Mouse (Mus musculus) heart, postnatal 4 days (tissue): Measurements from ENCODE around the gene Gabbr2. TPM values are rescaled to one million over a fixed set of nuclear protein-coding genes. Genes with fewer than 3 reads are reported as not detected.

Experiments
- DNase-seq: peaks from one replicate; pipeline ENCODE4 v3.0.0; 2021
- total RNA-seq, 2 experiments: library from RNA; stranded (reverse); gene quantifications; 2 replicates each; pipeline ENCODE4 v1.2.3; 2021

Gene Gabbr2
- total RNA-seq, 2 experiments from 2014 or later, result 0.19 TPM; not detected in 1

DNA sequence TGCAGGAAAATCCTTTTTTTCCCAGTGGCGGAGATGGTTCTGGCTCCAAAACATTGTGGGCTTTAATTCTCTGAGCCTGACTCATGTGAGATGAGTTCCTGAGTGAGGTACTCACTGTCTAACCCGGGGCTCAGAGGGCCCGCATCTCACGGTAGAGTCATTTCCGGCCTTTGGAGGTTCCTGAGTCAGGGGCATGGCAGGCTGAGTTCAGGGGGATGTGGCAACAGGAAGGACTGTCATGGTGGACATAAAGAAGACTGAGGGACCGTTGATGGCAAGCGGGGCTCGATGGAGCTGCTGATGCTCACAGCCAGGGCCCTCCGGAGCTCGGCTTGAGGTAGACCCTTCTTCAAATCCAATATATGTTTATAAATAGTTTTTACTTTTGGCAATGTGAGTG, 288.5 kb downstream of the Gabbr2 start:
- DNase-seq, result no peak

DNA sequence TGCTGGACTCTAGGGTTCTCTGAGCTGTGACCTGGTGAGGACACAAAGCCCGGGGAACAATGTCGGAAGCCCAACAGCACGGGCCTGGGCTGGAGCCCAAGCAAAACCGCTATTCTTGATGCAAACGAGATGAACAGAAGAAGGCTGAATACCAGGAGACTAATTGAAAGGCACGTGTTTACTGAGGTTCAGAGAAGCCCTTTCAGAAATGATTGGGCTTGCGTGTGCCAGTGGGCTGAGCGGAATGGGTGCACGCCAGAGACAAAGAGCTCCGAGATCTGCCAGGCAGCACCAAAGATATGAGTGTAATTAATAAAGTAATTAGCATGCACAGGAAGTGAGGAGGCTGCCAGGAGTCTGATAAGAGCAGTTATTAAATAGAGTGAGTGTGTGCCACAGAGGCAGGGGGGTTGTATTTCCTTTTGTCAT, 291.4 kb downstream of the Gabbr2 start:
- DNase-seq, result no peak

DNA sequence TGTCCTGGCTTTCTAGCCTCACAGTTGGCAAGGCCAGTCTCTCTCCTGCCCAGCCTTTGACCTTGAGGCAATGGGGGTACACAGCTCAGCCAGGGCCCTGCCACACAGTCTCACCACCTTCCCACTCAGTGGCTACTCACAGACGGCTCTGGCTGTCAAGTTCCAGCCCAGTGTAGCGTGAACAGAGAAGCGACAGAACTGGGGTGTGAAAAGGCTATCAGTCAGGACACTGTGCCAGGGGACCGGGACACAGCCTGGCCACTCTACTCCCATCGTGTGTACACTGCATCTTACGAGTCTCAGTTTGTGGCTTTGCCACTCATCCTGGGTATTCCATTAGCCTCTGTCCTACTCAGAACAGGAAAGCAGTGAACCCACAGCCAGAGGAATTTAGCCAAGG, 295.2 kb downstream of the Gabbr2 start:
- no peak for DNase-seq

DNA sequence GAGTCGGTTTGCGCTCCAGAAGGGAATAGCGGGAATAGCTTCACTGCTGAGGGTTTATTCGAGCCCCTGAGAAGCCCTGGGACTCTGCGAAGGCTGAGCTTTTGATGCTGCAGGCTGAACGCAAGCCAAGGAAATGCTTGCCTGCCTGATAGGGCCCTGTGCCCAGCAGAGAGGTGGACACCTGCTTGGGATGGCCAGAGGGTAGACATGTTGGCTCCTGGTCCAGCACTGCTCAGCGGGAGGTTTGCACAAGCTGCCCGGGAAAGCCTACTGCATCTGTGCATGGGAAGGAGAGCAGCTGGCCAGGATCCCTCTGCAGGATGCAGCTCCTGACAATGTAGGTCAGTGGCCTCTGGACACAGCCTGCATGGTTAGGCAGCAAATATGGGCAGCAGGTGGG, 301.1 kb downstream of the Gabbr2 start:
- no peak for DNase-seq

DNA sequence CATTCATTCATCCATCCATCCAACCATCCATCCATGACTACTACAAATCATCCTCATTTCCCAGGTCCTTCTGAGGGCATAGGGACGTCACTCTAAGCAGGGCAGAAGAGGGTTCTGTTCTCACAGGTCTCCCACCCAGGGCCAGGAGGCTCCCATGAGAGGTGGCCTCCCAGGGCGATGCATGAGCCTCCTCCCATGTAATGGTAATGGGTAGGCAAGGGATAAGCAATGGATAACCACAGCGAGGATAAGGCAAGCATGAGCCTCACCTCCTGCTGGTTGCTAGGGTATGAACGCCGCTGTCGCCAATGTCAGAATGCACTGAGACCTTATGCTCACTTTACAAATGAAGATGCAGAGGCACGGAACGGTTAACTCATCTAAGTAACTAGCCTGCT, 301.7 kb downstream of the Gabbr2 start:
- DNase-seq, result no peak

DNA sequence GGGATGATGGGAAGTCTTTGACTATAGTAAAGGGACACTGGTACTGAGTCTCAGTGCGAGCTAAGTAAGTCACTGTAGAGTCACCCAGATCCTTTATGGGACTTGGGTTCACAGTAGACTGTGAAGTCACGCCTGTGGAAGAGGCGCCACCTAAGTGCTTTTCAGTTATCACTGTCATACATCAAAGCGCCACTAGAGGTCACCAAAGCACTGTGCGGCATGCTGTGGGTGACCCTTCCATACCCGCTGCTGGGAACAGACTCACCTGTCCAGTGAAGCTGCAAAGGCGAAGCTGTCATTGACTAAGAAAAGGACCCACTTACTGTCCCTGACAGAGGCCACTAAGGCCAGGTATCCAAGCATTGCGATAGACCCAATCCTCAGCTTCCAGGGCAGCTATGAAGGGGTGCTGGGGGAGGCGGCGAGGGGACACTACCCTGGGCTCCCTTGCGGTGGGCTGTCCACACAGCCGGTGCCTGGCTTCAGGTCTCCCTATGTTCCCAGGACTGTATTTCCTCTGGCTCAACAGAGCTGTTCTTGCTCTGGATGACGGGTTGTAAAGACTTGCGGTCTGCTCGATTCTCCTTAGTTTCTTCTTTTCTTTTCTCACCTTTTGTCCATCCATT, 302.2 kb downstream of the Gabbr2 start:
- DNase-seq, result peak; percentile 83

DNA sequence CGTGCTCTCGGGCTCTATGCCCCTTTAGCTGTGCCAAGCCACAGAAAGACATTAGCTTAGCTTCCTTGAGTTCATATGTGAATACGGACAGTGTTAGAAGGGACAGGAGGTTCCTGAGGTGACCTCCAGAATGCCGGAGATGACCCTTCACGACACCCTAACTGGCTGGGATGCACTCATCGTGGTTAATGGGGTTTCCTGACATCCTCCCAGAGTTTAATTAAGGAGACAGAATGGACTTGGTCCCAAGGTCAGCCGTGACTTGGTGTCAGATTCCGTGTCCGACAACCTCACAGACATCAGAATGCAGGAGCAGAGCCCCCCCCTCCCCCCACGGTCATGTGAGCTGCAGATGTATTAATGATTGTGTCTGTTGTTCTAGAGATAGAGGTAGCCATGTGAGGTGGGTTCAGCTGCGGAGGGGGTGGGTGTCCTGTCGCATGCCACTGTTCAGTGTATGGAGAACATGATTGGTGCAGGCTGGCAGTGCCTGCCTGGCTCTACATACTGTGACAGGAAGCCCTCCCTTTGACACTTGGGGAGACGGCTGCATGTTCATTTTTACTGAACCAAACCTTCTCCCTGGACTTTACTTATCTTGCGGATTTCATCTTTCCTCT, 303.4 kb downstream of the Gabbr2 start:
- no peak for DNase-seq

DNA sequence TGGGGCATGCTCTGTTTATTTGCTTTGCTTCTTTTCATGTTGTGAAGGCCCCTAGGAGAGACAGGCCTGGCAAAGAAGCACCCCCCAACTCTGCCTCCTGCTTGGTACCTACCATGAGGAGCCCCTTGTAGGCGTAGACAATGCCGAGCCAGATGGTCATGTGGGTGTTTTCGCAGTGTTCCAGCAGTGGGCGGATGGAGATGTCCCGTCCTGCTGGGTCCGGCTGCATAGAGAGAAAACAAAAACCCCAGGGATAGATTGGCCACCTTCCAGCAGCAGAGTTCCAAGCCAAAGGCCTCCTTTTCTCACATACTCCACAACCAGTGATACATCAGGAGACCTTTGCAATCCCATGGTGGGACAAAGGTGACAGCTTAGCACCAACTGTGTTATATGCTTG, 307.5 kb downstream of the Gabbr2 start:
- peak; percentile 57 for DNase-seq

DNA sequence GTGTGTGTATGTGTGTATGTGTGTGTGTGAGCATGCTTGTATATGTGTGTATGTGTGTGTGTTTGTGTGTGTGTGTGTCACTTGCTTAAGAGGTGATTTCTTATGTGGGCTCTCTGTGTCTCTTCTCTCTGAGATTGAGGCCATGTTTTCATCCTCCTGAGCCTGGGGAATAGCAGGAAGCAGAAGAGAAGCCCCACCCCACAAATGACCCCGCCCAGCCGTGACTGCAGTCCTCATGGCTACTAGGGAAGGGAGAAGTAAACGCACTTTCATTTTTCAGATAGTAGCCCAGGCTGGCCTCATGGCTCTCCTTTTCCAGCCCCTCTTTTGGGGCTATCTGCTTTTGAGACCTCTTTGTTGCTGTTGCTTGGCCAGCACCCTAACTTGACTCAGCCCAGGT, 315.0 kb downstream of the Gabbr2 start:
- no peak for DNase-seq

DNA sequence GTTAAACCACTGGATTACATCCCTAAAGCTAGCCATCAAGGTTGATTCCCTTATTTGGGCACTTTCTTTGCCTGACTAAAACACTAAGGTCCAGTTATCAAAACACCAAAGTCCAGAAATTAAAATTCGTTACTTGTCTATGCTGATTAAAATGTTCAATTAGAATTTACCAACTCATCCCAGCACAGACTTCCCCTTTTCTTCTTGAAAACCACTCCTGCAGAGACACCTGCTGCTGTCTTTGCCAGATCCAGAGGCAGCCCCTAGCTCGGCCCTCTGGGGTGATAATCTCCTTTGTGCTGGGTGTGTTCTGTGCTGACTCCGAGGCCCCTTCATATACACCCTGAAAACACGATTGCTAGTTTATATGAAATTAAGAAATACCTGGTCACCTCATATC, 315.7 kb downstream of the Gabbr2 start:
- no peak for DNase-seq

DNA sequence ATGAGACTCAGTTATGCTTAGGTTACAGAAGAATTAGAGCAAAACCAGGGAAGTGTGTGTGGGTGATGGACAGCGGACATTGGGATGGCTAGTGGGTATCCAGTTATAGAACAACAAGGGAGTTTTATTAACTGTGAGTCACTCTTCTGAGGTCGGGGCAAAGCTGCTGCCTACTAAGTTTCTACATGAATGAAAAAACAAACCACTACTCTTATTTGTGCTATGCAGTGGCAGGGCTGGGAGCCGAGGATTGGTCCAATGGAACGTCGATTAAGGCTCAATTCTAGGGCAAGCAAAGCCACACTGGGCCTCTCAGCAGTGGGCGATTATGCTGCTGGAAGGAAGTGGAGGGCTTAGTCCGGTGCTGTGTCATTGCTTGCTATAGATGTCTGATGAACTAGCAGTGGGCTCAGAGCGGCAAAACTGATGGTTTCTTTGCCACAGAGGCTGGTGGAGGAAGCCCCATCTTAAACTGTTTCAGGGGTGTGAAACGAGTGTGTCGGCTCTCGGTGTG, 316.3 kb downstream of the Gabbr2 start:
- no peak for DNase-seq

DNA sequence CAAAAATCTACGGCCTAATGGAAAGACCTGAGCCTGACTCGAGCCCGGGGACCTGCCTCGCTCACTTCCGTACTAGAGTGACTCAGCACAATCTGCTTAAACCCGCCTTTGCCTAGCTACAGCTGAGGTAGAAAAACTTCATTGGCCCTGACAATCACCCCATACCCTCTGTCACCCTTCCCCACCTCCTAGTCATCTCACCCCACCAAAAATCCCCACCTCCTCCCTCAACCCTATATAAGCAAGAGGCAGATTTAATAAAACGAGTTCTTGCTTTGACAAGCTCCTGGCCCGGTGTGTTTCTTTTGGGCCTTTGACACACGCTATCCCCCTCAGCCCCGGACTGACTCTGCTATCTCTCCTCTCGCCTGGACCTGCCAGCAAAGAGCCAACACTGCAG, 323.1 kb downstream of the Gabbr2 start:
- DNase-seq, result no peak

DNA sequence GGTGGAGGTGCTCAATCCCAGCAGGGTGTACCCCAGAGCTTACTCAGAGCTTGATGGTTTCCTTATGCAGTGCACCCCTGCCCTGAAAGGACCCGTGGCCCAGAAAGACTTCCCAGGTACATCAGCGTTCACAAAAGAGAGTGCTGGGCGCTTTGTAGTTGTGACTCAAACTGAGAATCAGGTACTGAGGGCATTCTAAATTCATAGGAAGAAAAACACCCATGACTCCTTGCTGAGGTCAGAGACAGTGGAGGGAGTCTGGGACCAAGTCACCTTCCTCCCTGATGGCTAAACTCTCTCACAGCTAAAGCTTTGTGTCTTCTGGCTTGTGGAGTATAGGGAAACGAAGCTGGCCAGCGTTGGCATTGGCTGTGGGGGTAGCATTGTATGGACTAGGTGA, 325.3 kb downstream of the Gabbr2 start:
- no peak for DNase-seq

DNA sequence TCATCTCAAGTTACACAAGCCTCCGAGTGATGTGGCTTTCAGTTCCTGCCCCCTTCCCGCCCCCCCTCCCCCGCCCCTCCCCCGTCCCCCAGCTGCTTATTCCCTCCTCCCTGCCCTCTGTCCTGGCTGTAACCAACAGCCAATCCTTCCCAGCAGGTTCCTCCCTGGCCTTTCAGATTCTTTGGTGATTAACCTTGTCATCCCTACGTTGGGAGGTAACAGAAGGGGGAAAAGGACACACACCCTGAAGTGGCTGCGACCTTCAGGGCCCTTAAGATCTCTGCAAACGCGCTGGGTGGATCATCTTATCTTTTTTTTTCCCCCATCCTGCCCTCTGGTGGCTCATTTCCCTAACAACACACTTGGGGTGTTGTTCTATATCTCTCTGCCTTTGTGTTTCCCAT, 326.3 kb downstream of the Gabbr2 start:
- DNase-seq, result peak; percentile 42

DNA sequence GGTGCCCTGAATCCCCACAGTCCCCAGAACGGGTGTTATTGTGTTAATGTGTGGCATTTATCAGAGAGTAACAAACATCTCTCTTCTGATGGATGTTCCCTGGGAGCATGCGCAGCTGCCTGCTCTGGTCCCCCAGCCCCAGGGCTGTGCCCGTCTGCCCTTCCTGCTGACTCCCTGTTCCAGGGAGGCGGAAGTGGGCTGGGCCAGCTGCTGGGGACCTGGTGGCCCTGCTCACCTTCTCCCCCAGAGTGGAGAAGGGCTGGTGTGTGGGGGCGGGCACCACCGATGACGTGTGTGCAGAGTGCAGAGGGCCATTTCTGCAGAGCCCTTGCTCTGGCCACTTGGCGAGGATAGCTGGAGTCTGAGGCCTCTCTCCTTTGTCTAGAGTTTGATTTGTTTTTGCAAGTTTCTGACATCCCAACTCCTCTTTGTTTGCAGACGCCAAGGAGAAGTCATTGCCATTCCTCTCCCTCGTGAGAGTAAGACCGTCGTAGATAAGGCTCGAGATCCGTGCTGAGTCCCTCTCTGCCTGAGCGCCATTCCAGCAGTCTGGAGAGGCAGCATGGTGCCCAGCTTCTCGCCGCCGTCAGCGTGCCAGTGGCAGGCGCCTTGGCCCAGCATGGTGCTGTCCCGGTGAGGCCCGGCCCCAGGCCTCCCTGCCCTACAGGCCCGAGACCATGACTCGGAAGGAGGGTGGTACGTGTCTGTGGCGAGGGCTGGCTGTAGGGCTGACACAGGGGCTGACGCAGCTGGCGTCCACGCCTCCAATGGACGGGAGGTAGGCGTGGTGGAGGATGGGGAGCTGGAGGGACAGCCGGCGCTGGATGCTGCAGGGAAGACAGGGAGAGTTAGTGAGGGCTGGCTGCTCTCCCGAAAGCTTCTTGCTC, 327.3 kb downstream of the Gabbr2 start:
- DNase-seq, result peak; percentile 77

DNA sequence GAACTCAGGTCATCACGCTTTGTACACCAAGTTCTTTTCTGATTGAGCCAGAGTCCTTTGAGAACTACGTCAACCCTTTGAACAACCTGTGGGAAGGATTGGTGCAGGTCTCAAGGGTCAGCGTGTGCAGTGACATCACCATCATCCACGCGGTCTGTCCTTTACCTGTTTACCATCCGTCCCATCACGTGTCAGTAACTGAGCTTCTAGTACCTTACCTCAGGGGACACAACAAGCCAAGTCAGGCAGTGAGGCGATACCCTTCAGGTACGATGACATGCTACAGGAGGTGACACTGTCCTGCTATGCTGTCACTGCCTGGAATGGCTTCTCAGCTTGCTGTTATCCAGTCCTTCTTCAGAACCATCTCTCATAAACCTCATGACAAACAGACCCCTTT, 330.2 kb downstream of the Gabbr2 start:
- DNase-seq, result no peak

DNA sequence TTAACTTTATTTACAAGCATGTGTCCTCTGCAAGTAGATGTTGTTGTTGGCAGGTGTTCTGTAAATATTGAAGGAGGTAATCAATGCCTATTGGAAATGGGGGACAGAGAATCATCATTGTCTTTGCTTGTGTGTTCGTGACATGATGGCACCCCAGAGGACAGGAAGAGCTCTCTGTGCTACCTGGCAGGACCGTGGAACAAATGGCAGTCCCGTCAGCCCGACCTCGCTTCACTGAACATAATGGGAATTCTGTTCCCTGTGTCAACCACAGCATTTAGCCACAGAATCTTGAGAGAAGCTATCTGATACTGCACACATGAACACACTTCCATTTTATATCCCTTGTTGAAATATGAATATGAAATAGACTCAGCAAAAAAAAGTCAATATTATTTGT, 332.7 kb downstream of the Gabbr2 start:
- no peak for DNase-seq

DNA sequence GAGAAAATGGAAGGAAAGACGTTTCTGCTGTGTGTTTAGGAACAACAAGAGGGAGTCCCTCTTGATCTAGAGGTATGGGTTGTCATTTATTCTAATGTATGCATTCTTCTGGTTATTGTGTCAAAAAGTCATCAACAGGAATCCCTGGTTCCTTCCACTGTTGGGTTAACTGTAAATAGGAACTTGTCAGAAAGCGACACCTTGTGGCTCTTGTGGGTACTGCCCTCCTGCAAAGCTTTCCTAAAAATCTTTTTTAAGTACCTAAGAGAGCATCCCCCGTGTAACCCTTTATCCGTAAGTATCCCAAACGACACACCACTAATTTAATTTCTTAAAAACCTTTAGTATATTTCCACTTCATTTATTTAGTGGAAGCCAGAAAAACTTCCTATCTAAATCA, 334.6 kb downstream of the Gabbr2 start:
- DNase-seq, result peak; percentile 84

DNA sequence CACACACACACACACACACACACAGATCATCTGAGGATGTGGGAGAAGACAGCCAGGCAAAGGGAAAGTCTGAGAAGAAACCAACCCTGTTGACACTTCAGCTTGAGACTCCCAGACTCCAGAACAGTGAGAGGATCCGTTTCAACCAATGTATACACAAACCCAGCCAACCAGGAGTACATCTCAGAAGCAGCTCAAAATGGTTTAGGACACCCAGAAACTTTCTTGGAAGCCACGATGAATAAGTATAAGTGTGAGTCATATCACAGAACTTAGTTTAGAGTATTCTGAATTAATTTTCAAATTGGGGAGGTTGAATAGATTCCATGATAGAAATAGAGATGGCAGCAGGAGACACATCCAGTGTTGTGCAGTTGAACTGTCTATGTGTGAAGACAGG, 335.7 kb downstream of the Gabbr2 start:
- DNase-seq, result no peak

DNA sequence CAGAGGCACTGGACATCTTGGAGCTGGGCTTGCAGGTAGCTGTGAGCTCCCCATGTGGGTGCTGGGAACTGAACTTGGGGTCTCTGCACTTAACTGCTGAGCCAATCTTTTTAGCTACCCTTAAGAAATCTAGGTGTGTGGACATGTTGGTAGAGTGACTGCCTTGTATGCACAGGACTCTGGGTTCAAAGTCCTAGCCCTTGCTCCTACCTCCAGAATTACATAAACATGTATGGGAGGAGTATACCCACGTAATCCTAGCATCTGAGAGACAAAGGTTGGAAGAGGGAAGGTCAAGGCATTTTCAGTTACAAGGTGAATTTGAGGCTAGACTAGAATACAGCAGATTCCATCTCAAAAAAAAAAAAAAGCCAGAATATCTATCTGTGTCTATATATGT, 336.4 kb downstream of the Gabbr2 start:
- DNase-seq, result no peak

DNA sequence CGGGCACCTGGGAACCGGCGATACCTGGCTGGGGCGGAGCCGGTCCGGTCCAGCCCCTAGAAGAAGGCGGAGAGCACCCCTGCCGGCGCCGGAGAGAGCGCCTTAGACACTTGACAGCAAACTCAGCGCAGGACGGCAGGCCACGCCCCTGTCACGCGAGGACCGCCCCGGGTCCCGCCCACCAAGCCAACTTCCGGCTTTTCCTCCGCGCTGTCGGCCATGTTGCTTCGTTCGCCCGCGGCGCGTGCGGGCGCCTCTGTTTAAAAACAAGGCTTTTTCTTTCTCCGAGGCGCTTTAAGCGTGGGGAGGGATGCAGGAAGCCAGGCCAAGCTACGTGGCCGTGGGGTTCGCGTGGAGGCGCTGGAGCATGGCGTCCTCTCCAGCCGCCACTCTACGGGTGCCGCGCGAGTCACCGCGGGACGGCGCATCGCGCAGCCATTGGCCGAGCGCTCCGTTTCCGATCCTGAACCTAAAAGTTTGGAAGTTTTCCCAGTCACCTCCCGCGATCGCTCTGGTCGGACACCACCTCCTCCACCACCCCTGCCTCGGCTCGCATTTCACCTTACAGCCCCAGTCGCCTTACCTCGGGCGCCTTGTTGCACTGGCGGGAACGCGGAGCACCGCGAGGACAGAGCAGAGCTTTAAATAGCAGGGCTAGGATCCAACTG, 341.5 kb downstream of the Gabbr2 start, which contains the start of gene Tbc1d2:
TSS of gene Tbc1d2 (minus strand) at position 124 of the 668 bp plus-strand sequence.
- peak; percentile 96 for DNase-seq

DNA sequence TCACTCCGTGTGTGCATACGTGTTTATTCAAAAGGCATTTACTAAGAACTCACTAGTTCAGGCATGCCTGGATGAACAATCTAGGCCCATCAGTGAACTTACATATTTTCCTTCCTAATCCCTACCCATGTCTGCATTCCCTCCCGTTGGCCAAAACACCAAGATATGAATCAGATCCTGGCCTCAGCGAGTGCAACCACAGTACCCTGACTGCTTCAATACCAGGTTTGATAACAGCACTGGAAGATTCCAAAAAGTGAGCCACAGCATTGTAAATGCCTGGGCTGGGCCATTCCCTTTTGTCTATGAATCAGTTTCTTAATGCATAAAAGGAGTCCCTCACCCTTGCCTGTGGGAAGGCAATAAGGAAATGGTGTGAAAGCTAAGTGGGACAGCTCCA, 342.5 kb downstream of the Gabbr2 start:
- DNase-seq, result no peak

DNA sequence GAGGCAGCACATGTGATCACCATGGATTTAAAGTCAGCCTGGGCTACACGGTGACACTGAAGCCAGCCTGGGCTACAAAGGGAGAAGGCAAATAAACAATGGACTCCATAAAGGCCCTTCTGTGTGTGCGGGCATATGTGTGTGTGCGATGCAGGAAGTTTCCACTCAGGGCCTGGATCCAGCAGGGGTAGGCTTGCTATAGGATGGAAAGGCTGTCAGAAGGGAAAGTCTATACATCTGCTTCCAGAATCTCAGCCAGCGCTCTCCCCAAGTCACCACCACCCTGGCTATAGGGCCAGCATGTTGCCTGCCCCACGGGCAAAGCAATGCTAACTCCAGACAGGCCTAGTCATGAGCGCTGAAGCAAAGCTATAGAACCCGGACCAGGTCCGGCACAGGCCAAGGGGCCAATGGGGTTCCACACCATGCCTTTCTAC, 348.0 kb downstream of the Gabbr2 start:
- no peak for DNase-seq
